Mouse (Mus musculus) CH12.LX (cell line): Measurements from ENCODE around the gene Rab23.

ENCODE experiments used
- CHD1 ChIP-seq: IDR thresholded peaks from 2 replicates; pipeline ENCODE4 v1.6.1; 2012; ENCODE audit warnings: low read depth, low read length, improper control_type of control experiment, inconsistent platforms
- CHD2 ChIP-seq: IDR thresholded peaks from 2 replicates; pipeline ENCODE4 v1.6.1; 2011; ENCODE audit warnings: low read length, improper control_type of control experiment
- CTCF ChIP-seq, 2 experiments: IDR thresholded peaks in 1 of 2; conservative IDR thresholded peaks in 1 of 2; 2 replicates each; pipeline ENCODE4 v1.5.1; 2011 to 2012; ENCODE audit warnings: low read depth in 2 of 2, low read length in 2 of 2, improper control_type of control experiment in 1 of 2, inconsistent platforms in 1 of 2, mild to moderate bottlenecking in 1 of 2, moderate library complexity in 1 of 2
- E2F4 ChIP-seq: IDR thresholded peaks from 2 replicates; pipeline ENCODE4 v1.6.1; 2011; ENCODE audit warnings: low read depth, low read length, improper control_type of control experiment; ENCODE audit not compliant: insufficient replicate concordance
- EP300 ChIP-seq: IDR thresholded peaks from 2 replicates; pipeline ENCODE4 v1.6.1; 2011; ENCODE audit warnings: low read length, improper control_type of control experiment
- ETS1 ChIP-seq: conservative IDR thresholded peaks from 2 replicates; pipeline ENCODE4 v1.6.1; 2012; ENCODE audit warnings: low read depth, mild to moderate bottlenecking, inconsistent platforms, low read length, improper control_type of control experiment, moderate library complexity
- MAX ChIP-seq: IDR thresholded peaks from 2 replicates; pipeline ENCODE4 v1.6.1; 2011; ENCODE audit warnings: low read length, improper control_type of control experiment
- MXI1 ChIP-seq: IDR thresholded peaks from 2 replicates; pipeline ENCODE4 v1.6.1; 2011; ENCODE audit warnings: mild to moderate bottlenecking, low read depth, low read length, improper control_type of control experiment
- NRF1 ChIP-seq: IDR thresholded peaks from 2 replicates; pipeline ENCODE4 v1.6.1; 2014; ENCODE audit warnings: low read depth, mild to moderate bottlenecking, inconsistent platforms, low read length, improper control_type of control experiment, moderate library complexity
- POLR2A ChIP-seq: IDR thresholded peaks from 2 replicates; pipeline ENCODE4 v1.6.1; 2011; ENCODE audit warnings: low read depth, mild to moderate bottlenecking, improper control_type of control experiment, low read length
- SIN3A ChIP-seq: IDR thresholded peaks from 2 replicates; pipeline ENCODE4 v1.6.1; 2012; ENCODE audit warnings: low read length, improper control_type of control experiment, inconsistent platforms
- SMC3 ChIP-seq: IDR thresholded peaks from 2 replicates; pipeline ENCODE4 v1.6.1; 2011; ENCODE audit warnings: low read depth, low read length, improper control_type of control experiment
- TCF12 ChIP-seq: IDR thresholded peaks from 2 replicates; pipeline ENCODE4 v1.6.1; 2014; ENCODE audit warnings: low read depth, mild to moderate bottlenecking, inconsistent platforms, low read length, improper control_type of control experiment
- ZC3H11A ChIP-seq: IDR thresholded peaks from 2 replicates; pipeline ENCODE4 v1.6.1; 2012; ENCODE audit warnings: low read depth, mild to moderate bottlenecking, inconsistent platforms, low read length, improper control_type of control experiment

- TF ChIP-seq SIN3A: no peak
- peak; percentile 34; the same call in 1 of the 2 replicates for TF ChIP-seq NRF1
- TF ChIP-seq POLR2A: peak; percentile 71
- TF ChIP-seq ETS1: no peak
- no peak for TF ChIP-seq CTCF (conservative IDR thresholded peaks at IDR 0.05 in 1 of 2, IDR thresholded peaks at IDR 0.05 in 1 of 2; ENCODE audit: low read depth in 2 of 2, low read length in 2 of 2)
- TF ChIP-seq CHD1: no peak
- peak; percentile 55 for TF ChIP-seq TCF12
- no peak for TF ChIP-seq EP300
- no peak for TF ChIP-seq ZC3H11A
- TF ChIP-seq SMC3: no peak
- TF ChIP-seq MAX: no peak
- TF ChIP-seq MXI1: no peak
- TF ChIP-seq CHD2: no peak
- TF ChIP-seq E2F4: no peak
Measured at GRCm38 (mm10) chr1:33757491-33758041, 37.9 kb downstream of the Rab23 start, which contains the start of gene Bag2.
